Mouse (Mus musculus) gastrocnemius, adult 18-20 months (tissue): ENCODE measurements around the gene Chkb. TPM values are rescaled to one million over a fixed set of nuclear protein-coding genes. Genes with fewer than 3 reads are reported as not detected.
A peak's percentile ranks its signal among the peaks of the same experiment; 100 is the strongest.
"Not testable (repeated sequence)": the region's sequence is repeated elsewhere in the genome, so short reads cannot be mapped to it uniquely, and the experiment has no call there.

Source experiments
- DNase-seq: peaks from one replicate; pipeline ENCODE4 v3.0.0; 2021; ENCODE audit warnings: low spot score
- total RNA-seq, 2 experiments: library from RNA; stranded (reverse); gene quantifications; 2 replicates each; pipeline ENCODE4 v1.2.3; 2021

Chkb gene
- total RNA-seq, 2 experiments from 2014 or later = 19.7 to 27.0 TPM

GRCm38 (mm10) chr15:89454857-89455256 is 25.1 kb upstream of the Chkb start:
- DNase-seq = no peak

DNA sequence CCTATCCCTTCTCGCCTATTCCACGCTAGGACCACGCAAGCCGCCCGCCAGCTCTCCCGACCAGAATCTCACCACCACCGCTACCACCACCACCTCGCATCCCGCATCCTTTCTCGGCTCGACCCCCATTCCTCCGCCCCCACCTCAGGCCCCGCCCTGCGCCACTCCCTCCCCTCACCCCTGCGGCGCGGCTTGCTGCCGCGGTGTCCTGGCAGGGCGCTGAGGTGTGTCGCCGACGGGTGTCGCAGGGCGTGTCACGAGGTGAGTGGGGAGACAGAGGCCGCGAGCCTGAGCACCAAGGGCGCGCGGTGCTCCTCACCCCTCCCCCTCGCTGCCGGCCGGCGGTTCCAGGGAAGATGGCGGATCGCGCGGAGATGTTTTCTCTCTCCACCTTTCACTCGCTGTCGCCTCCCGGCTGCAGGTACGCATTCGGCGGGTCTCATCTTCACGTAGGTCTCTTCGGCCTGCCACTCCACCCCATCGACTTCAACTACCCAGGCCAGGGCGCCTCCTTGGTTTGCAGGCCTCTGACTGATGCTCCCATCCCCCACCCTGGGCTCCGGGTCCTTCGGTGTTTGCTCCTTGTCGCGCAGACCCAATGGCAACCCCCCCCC is 24.3 kb upstream of the Chkb start, which contains the start of gene Mapk8ip2:
Mapk8ip2 (plus strand) TSS at position 49 of the 614 bp plus-strand sequence.
- DNase-seq = no peak

DNA sequence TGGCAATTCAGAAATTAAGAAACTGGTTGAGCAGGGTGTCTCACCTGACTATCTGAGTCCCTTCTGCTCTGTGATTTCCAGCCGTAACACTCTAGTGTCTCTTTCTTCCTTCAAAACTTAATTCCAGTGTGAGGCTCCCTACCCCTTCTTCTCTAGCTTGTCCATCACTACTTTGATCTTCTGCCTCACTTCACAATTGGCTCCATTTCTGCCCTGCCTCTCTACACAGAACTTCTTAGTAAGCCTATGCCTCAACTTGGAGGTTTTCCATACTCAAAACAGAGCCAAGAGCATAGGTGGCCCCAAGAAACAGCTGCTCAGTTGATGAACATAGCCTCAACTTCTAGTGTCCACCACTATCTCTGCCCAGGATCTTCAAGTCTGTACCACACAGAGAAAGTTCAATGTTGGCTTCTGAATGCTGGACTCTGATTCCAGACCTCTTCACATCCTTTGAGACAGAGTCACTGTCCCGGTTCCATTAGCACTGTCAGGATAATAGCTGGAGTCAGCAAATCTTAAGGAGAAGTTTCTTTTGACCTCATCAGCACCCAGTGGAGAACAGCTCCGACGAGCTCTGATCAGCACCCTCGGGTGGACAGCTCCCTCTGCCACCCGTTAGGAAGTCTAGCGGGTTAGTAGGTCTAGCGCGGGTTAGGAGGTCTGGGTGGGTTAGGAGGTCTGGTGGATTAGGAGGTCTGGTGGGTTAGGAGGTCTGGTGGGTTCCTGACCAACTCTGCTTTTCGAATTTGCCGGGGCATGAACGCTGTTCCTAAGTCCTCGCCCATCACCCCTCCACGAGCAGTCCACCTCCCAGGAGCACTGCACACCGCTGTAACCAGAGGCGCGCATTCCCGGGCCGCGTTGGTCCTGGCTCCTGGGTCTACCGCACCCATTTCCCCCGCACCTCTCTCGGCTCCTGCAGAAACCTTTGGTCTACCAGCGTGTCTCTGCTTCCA is 23.5 kb upstream of the Chkb start:
- DNase-seq = peak; percentile 45

DNA sequence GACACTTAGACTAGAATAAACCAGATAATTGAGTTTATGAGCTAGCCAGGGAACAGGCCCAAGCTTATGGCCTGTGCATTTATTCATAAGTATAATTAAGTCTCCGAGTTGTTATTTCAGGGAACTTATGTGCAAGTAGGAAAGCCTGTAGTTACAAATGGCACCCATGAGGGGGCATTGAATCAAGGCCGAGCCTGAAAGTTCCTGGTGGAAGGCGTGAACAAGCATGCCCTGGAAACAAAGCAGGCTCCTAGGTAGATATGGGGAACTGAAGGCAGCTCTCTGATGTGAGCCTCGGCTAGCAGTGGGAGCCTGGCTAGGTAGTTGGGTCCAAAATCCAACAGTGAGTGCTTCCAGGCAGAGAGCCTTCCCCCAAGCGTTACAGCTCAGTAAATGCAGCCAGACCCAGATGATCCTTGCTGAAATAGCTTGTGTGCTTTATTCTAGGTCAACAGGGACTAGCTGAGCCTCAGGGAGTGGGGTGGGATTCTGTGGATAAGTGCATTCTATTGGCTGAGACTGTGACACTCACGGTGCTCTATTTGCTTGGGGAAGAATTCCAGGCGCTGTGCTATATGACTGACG is 12.9 kb upstream of the Chkb start:
- DNase-seq = no peak

DNA sequence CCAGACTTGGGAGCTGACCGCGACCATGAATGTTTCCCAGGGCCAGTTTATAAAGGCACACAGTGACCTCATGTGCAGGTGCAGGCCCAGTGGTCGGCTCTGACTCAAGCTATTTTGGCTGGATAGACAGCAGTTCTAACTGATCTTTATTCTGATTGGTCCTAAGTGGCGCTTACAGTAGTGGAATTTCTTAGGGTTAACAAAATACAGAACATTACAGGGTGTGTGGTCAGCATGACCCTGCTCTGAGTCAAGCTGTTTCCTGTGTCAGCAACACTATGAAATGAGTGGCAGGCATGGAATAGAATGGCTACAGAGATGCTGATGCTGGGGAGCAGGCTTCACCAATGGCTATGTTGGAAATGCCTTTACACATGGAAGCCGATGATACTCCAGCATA is 6.2 kb upstream of the Chkb start:
- DNase-seq = no peak

GRCm38 (mm10) chr15:89434136-89434535 is 4.4 kb upstream of the Chkb start:
- no peak for DNase-seq

DNA sequence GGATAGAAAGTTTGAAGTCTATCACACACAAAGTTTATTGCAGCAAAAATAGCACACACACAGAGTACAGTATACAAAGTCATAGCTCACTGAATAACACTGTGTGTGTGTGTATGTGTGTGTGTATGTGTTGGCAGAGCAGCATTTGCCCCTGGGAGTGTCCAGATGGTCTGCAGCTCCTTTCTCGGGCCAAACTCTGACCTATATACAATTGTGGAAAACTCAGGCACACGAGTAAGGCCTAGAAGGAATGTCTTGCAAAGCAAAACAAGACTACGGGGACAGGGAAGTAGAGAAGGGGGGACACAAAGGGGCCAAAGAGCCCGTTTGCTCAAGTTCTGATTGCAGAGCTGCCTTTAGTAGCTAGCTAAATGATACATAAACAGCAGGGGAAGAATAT is 3.2 kb upstream of the Chkb start:
- DNase-seq = no peak

- no peak for DNase-seq
These were observed 2.1 kb upstream of the Chkb start for GRCm38 (mm10) chr15:89431806-89432205.

GRCm38 (mm10) chr15:89431271-89431670 is 1.6 kb upstream of the Chkb start:
- DNase-seq = no peak

DNA sequence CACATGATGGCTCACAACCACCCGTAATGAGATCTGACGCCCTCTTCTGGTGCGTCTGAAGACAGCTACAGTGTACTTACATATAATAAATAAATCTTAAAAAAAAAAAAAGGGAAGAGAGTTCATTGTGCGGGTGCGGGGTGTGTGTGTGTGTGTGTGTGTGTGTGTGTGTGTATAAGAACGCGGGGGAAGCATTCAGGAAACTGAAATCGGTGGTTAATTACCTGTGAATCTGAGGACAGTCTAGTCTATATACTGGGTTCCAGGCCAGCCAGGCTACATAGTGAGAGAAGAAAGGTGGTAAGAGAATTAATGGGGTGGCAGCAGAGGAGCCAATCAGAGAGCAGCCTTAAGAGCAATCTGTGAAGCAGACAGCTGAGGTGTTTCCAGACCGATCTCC is 1.1 kb upstream of the Chkb start:
- not testable (repeated sequence) for DNase-seq

DNA sequence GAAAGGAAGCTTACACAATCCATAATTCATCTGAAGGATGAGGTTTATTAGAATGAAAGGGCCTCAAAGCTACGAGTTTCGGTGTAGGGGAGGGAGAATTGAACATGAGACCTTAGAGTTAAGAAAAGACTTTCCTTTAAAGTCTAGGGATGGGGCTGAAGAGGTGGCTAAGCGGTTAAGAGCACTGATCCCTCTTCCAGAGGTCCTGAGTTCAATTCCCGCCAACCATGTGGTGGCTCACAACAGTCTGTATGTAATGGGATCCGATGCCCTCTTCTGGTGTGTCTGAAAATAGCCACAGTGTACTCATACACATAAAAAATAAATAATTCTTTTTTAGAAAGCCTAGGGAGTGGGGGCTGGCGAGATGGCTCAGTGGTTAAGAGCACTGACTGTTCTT is 633 bp upstream of the Chkb start:
- DNase-seq = no peak

- no peak for DNase-seq
These were observed 822 bp downstream of the Chkb start for GRCm38 (mm10) chr15:89428821-89429351.

DNA sequence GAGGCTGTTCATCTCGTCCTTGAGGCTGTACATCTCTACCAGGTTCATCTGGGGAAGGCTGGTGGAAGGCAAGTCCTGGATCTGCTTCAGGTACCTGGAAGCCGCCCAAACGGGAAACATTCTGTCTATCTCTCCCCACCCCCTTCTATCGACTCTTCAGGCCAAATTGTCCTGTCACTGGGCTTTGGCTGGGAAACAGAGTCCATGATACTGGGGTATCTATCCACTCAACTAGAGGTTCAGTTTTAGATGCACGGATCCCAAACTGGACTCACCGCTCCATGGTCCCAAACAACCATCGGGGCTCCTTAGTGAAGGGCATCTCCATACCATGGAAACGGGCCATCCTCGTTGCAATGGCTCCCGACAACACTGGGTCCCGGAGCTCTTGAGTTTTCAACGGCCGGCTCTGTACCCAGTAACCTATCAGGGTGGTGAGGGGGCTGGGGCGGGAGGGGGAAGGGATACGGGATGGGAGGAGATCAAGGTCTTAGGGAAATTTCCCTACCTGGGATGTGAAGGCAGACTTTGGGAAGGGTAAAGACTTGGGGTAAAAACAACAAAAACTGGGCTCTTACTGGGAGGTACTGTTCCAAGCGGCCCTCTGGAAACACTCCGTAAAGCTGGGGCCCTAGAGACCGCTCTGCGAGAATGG is 1.4 kb downstream of the Chkb start:
- DNase-seq = no peak

- peak; percentile 40 for DNase-seq
These were observed 3.0 kb downstream of the Chkb start for GRCm38 (mm10) chr15:89426716-89427115.

GRCm38 (mm10) chr15:89425711-89426121 is 4.0 kb downstream of the Chkb start, which contains the start of gene Cpt1b:
Gene Cpt1b (minus strand): TSS chr15:89425863.
- DNase-seq = peak; percentile 86

DNA sequence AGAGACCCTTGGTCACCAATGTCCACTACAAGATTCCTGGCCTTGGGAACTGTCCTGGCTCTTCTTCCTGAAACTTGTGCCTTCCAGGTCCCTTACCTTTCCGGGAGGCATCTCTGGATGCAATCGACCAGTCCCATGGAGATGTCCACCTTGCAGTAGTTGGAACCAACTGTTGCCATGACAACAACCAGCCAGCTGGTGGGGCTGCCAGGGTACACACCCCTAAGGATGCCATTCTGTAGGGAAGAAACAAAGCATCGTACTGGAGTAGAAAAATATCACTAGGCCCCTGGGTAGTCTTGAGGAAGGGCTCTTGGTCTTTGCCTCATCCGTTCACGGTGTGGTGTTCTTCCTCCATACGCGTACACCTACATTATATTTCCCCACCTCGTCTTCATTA is 5.1 kb downstream of the Chkb start:
- no peak for DNase-seq

GRCm38 (mm10) chr15:89421938-89422337 is 7.8 kb downstream of the Chkb start:
- no peak for DNase-seq

- DNase-seq = peak; percentile 49
These were observed 14.4 kb downstream of the Chkb start for GRCm38 (mm10) chr15:89415282-89415681.

GRCm38 (mm10) chr15:89410118-89410517 is 19.6 kb downstream of the Chkb start, which contains the start of gene Syce3:
Gene Syce3 (minus strand): TSS chr15:89410503.
- no peak for DNase-seq

DNA sequence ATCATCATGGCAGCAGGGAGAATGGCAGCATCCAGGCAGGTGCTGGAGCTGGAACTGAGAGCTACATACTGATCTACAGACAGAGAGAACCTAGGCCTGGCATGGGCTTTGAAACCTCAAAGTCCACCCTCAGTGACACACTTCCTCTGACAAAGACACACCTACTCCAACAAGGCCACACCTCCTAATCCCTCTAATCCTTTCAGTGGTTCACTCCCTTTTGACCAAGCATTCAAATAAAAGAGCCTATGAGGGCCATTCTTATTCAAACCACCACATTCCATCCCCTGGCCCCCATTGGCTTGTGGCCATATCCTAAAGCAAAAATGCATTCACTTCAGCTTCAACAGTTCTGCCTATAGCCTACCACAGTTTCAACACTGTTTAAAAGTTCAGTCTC is 23.0 kb downstream of the Chkb start:
- DNase-seq = no peak
